Mouse (Mus musculus) stomach, embryonic 15.5 days (tissue): ENCODE measurements around the gene Wfdc15b. TPM values are rescaled to one million over a fixed set of nuclear protein-coding genes. Genes with fewer than 3 reads are reported as not detected.

Experiments
- ATAC-seq: fragments of 200-750 bp; cut with Nextera tagmentation; 2 replicates; pipeline ENCODE4 v1.8.0; 2017; ENCODE audit warnings: low read depth, moderate number of reproducible peaks, moderate TSS enrichment; ENCODE audit not compliant: insufficient read depth, low FRiP score
- H3K27ac ChIP-seq: fragments of 300-500 bp; sonication (generic); 2 replicates; pipeline ENCODE4 v1.5.1; 2015; ENCODE audit warnings: mild to moderate bottlenecking, inconsistent platforms
- H3K27me3 ChIP-seq: fragments of 300-500 bp; sonication (generic); replicated peaks from 2 replicates; pipeline ENCODE4 v1.6.1; 2015; ENCODE audit warnings: inconsistent platforms
- H3K36me3 ChIP-seq: fragments of 300-500 bp; sonication (generic); 2 replicates; pipeline ENCODE4 v1.6.1; 2015; ENCODE audit warnings: inconsistent platforms
- H3K4me1 ChIP-seq: fragments of 300-500 bp; sonication (generic); 2 replicates; pipeline ENCODE4 v1.6.1; 2015; ENCODE audit warnings: inconsistent platforms
- H3K4me2 ChIP-seq: fragments of 300-500 bp; sonication (generic); 2 replicates; pipeline ENCODE4 v1.6.1; 2015; ENCODE audit warnings: mild to moderate bottlenecking, inconsistent platforms
- H3K4me3 ChIP-seq: fragments of 300-500 bp; sonication (generic); replicated peaks from 2 replicates; pipeline ENCODE4 v1.5.1; 2015; ENCODE audit warnings: inconsistent platforms
- H3K9ac ChIP-seq: fragments of 300-500 bp; sonication (generic); 2 replicates; pipeline ENCODE4 v1.6.1; 2015; ENCODE audit warnings: inconsistent platforms
- H3K9me3 ChIP-seq: fragments of 300-500 bp; sonication (generic); 2 replicates; pipeline ENCODE4 v1.6.1; 2016; ENCODE audit warnings: inconsistent platforms
- WGBS: fragments of 180-500 bp; shearing (Covaris S2); methylation state at CpG from one replicate; pipeline ENCODE4 v1.1.7; 2015; 5-methylcytosine and 5-hydroxymethylcytosine counted together
- polyA plus RNA-seq: library from polyadenylated mRNA; unstranded; fragments of >200 nt; fragmentation: Nextera tagmentation; extraction: Ambion mirVana; gene quantifications from 2 replicates; pipeline ENCODE4 v1.2.1, GENCODE M21; 2015

Gene Wfdc15b
- polyA plus RNA-seq, 1 experiment from 2014 or later: 50.4 TPM

- H3K9ac ChIP-seq: no peak overlapping the region
- H3K36me3 ChIP-seq: no peaks in the 10 kb centered on the region
- ATAC-seq: no peak
- no peaks in the 10 kb centered on the region for H3K4me1 ChIP-seq
- H3K9me3 ChIP-seq: no peaks in the 10 kb centered on the region
- H3K4me2 ChIP-seq: no peak overlapping the region
- no peak overlapping the region for H3K27ac ChIP-seq
- H3K27me3 ChIP-seq: no peaks in the 10 kb centered on the region
- 85% methylated on average over 5 of the region's 5 CpGs for WGBS
- no peak overlapping the region for H3K4me3 ChIP-seq
Observed at GRCm38 (mm10) chr2:164195971-164196699, 25.3 kb downstream of the Wfdc15b start.

DNA sequence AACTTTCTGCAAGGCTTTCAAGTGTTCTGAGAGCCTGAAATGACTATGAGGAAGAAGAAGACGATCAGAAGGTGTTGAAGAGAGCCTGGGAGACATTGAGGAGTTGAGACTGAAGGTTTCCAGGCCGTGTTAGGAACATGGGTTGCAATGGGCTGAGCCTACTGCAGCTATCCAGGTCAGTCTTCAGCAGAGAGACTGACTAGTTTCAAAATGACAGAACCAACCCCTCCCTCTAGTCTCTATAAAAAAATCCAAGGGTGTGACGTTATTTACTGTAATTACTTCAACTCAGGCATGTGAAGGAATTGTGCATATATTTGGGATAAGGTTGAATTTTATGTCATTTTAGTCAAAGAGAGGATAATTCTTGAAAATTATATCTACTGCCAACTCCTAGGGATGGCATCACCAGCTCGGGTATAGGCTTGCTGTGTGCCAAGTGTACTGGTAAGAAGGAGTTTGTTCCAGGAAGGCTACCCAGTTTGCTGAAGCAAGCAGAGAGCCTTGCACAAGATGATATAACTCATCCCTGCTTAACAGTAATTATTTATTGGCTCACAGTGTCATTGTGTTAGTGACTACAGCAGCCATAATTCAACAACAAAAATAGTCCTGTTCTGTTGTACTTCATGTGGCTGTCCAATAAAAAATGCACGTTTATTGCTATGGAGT, 26.4 kb downstream of the Wfdc15b start:
- no peak for ATAC-seq
- Histone ChIP-seq H3K27me3 (no peaks in the 10 kb centered on the region), H3K9me3 (no peaks in the 10 kb centered on the region), H3K4me3 (no peak overlapping the region), H3K36me3 (no peaks in the 10 kb centered on the region), H3K4me2 (no peak overlapping the region), H3K9ac (no peak overlapping the region), H3K27ac (no peak overlapping the region), H3K4me1 (no peaks in the 10 kb centered on the region)
- 69% methylated on average over 5 of the region's 5 CpGs for WGBS

DNA sequence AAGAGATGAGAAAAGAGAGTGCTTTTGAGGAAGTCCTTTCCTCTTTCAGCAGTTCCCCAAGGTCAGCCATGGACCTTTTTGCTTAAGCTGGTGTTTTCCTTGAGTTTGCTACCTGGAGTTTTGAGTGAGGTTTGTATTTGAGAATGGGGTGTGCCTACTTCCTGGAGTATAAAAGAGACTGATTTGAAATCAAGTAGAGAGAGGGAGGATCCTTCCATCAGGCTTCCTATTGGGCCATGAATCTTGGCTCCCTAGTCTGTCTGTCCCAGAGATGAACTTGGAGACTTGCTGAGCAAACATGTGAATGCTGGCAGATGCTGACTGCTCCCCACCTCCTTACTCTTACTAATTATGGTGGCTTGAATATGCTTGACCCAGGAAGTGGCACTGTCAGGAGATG, 29.2 kb downstream of the Wfdc15b start:
- no peak for ATAC-seq
- no peak overlapping the region for H3K4me2 ChIP-seq

GRCm38 (mm10) chr2:164190576-164190975, 30.9 kb downstream of the Wfdc15b start, which contains the start of gene Wfdc12:
Gene Wfdc12, minus strand, starts transcription at chr2:164190608.
- H3K9ac ChIP-seq: no peak within 1 kb of the TSS
- H3K4me2 ChIP-seq: no peak within 1 kb of the TSS
- no peaks in the 10 kb centered on the region for H3K4me1 ChIP-seq
- no peaks in the 10 kb centered on the region for H3K27me3 ChIP-seq
- no peaks in the 10 kb centered on the region for H3K9me3 ChIP-seq
- no peaks in the 10 kb centered on the region for H3K36me3 ChIP-seq
- H3K4me3 ChIP-seq: no peak within 1 kb of the TSS
- WGBS: 82% methylated on average over 6 of the region's 6 CpGs
- no peak within 1 kb of the TSS for H3K27ac ChIP-seq
- ATAC-seq: no peak

More for the DNA sequence above, 29.2 kb downstream of the Wfdc15b start:
- Histone ChIP-seq H3K4me3 (no peak overlapping the region), H3K9me3 (no peaks in the 10 kb centered on the region), H3K27ac (no peak overlapping the region), H3K9ac (no peak overlapping the region), H3K27me3 (no peaks in the 10 kb centered on the region), H3K4me1 (no peaks in the 10 kb centered on the region), H3K36me3 (no peaks in the 10 kb centered on the region)

- Histone ChIP-seq H3K9me3 (no peaks in the 10 kb centered on the region), H3K9ac (no peak overlapping the region), H3K36me3 (no peaks in the 10 kb centered on the region), H3K4me1 (no peaks in the 10 kb centered on the region), H3K4me2 (no peak overlapping the region), H3K27ac (no peak overlapping the region), H3K4me3 (no peak overlapping the region), H3K27me3 (no peaks in the 10 kb centered on the region)
- 32% methylated on average over 5 of the region's 5 CpGs for WGBS
- ATAC-seq: no peak
Observed at GRCm38 (mm10) chr2:164188722-164189121, 32.7 kb downstream of the Wfdc15b start.

GRCm38 (mm10) chr2:164184145-164184719, 37.2 kb downstream of the Wfdc15b start:
- no peaks in the 10 kb centered on the region for H3K27me3 ChIP-seq
- no peak for ATAC-seq
- H3K27ac ChIP-seq: no peak overlapping the region
- no peak overlapping the region for H3K9ac ChIP-seq
- no peak overlapping the region for H3K4me2 ChIP-seq
- H3K4me1 ChIP-seq: no peaks in the 10 kb centered on the region
- no peaks in the 10 kb centered on the region for H3K9me3 ChIP-seq
- H3K4me3 ChIP-seq: no peak overlapping the region
- no peaks in the 10 kb centered on the region for H3K36me3 ChIP-seq
- WGBS: 37% methylated on average over 9 of the region's 9 CpGs

DNA sequence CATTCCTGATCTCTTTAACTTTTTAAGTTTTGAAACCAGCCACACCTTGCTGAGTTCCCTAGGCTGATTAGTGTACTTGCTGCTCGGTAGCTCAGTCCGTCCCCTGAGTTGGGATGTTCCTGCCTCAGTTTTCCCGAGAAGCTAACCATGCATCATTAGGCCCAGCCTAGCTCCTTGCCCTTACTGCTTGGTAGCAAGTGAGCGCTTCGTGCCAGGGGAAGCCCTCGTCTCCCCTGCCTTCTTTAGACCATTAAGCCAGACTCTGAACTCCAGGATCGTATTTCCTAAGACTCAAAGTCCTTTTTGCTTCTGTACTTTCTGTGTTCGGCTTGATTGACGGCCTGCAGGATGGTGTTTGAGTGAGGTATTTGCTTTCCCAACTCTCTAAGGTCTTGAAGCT, 38.1 kb downstream of the Wfdc15b start:
- no peaks in the 10 kb centered on the region for H3K36me3 ChIP-seq
- H3K27ac ChIP-seq: no peak overlapping the region
- no peak overlapping the region for H3K4me2 ChIP-seq
- H3K9me3 ChIP-seq: no peaks in the 10 kb centered on the region
- no peaks in the 10 kb centered on the region; the same call in 1 of the 2 replicates for H3K27me3 ChIP-seq
- no peak for ATAC-seq
- no peak overlapping the region for H3K4me3 ChIP-seq
- WGBS: 66% methylated on average over 9 of the region's 9 CpGs
- H3K4me1 ChIP-seq: no peaks in the 10 kb centered on the region
- no peak overlapping the region for H3K9ac ChIP-seq

DNA sequence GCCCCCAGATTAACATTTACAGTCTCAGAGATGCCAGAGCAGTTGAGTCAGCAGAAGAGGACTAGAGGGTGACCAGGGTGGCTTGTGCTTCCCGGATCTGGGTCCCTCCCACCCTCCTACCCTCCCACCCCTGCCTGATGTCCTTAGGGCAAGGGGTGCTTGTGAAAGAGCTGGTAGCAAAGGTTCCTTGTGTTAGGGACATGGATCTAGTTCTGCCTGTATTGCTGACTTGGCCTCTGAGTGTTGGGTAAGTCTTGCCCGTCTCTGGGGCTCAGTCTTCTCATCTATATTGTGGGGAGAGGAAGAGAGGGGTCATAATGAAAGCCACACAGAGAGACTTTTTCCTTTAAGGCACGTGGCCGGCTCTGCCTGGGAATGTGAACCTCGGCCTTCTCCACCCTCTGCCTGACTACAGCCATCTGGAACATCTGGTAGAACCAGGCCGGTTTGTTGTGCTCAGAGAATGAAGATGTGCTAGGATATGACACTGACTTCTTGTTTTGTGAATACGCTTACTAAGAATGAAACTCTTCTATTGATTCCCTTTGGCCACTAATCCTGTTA, 38.7 kb downstream of the Wfdc15b start, which contains the start of gene Wfdc5:
Gene Wfdc5, minus strand, starts transcription at position 51 of the 564 bp plus-strand sequence.
- Histone ChIP-seq H3K27me3 (no peaks in the 10 kb centered on the region; the same call in 1 of the 2 replicates), H3K4me2 (no peak within 1 kb of the TSS), H3K9me3 (no peaks in the 10 kb centered on the region), H3K4me3 (no peak within 1 kb of the TSS), H3K4me1 (no peaks in the 10 kb centered on the region), H3K36me3 (no peaks in the 10 kb centered on the region), H3K9ac (no peak within 1 kb of the TSS), H3K27ac (no peak within 1 kb of the TSS)
- 67% methylated on average over 7 of the region's 7 CpGs for WGBS
- no peak for ATAC-seq

DNA sequence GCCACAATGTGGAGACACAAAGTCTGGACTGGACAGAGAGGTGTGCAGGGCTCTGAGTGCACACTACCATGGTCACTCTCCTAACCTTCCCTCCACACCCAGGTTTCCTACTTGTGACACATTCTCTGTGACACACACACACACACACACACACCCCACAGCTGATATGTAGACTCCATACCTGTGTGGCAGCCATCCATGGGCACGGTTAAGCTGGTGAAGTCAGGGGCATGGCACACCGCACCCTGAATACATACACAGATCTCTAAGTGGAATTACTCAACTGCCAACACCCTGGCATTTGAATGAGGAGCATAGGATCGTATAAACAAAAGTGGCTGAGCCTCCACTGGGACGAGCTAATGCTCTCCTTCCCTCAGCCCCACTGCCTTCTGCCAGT, 40.7 kb downstream of the Wfdc15b start:
- H3K4me2 ChIP-seq: no peak overlapping the region
- H3K9me3 ChIP-seq: no peaks in the 10 kb centered on the region
- H3K36me3 ChIP-seq: no peaks in the 10 kb centered on the region
- no peaks in the 10 kb centered on the region; the same call in 1 of the 2 replicates for H3K27me3 ChIP-seq
- H3K4me3 ChIP-seq: no peak overlapping the region
- H3K4me1 ChIP-seq: no peaks in the 10 kb centered on the region
- H3K9ac ChIP-seq: no peak overlapping the region
- 66% methylated on average over 4 of the region's 4 CpGs for WGBS
- no peak for ATAC-seq
- H3K27ac ChIP-seq: no peak overlapping the region

DNA sequence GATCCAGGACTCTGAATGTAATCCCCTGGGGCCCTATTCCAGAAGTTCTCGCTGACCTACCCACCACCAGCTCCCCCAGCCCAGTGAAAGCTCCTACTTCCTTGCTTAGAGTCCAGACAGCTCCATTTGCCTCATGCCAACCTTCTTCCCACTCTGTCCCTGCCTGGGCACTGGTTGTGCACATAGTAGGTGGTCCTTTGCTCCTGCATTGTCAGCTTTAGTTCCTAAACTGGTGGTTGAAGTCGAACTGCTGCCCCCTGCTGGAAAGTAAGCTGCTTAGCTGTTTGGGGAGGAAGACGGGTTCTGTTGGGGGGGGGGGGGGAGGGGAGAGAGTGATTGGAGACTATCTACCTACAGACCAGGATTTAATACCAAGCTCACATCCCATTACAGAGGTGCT, 41.3 kb downstream of the Wfdc15b start:
- Histone ChIP-seq H3K4me2 (no peak overlapping the region), H3K9ac (no peak overlapping the region), H3K4me1 (no peaks in the 10 kb centered on the region), H3K4me3 (no peak overlapping the region), H3K36me3 (no peaks in the 10 kb centered on the region), H3K9me3 (no peaks in the 10 kb centered on the region), H3K27ac (no peak overlapping the region), H3K27me3 (no peaks in the 10 kb centered on the region; the same call in 1 of the 2 replicates)
- ATAC-seq: no peak
- 37% methylated on average over 3 of the region's 3 CpGs for WGBS

GRCm38 (mm10) chr2:164177831-164178230, 43.6 kb downstream of the Wfdc15b start:
- Histone ChIP-seq H3K4me2 (no peak overlapping the region), H3K27me3 (no peaks in the 10 kb centered on the region; the same call in 1 of the 2 replicates), H3K27ac (no peak overlapping the region), H3K4me1 (no peaks in the 10 kb centered on the region), H3K9ac (no peak overlapping the region), H3K36me3 (no peaks in the 10 kb centered on the region), H3K4me3 (no peak overlapping the region), H3K9me3 (no peaks in the 10 kb centered on the region)
- no peak for ATAC-seq
- 73% methylated on average over 5 of the region's 5 CpGs for WGBS

- ATAC-seq: no peak
- Histone ChIP-seq H3K4me2 (no peak overlapping the region), H3K4me1 (no peaks in the 10 kb centered on the region), H3K4me3 (no peak overlapping the region), H3K27ac (no peak overlapping the region), H3K9me3 (no peaks in the 10 kb centered on the region), H3K36me3 (no peaks in the 10 kb centered on the region), H3K27me3 (peaks cover 11% of the 10 kb centered on the region), H3K9ac (no peak overlapping the region)
- WGBS: 73% methylated on average over 3 of the region's 3 CpGs
Observed at GRCm38 (mm10) chr2:164175850-164176249, 45.6 kb downstream of the Wfdc15b start.
